11 mouse cellular contexts compared by ENCODE assay signal in genomic region chr6:101271378-101272135, GRCm38 (mm10).
A peak's percentile ranks its signal among the peaks of the same experiment; 100 is the strongest.
DNase-seq lines count a peak whose midpoint lies in the region; ATAC-seq lines count a peak whose summit lies in the region.
"Had no signal": no experiment of that assay in that cellular context is flagged by ENCODE, and none has a peak within 500 bp of the region (broad histone marks: within the 10 kb centered on the region; RNA-seq: fewer than 3 reads in every experiment).

No protein-coding gene starts in this region.

- intact Hi-C loops in heart, postnatal 36 days (cut with DNase I): no loop called here

- peak overlapping the region; percentile 16 for H3K9ac ChIP-seq in heart, embryonic 14.5 days (ENCODE audit: low read length)
- peak overlapping the region; percentile 37; the same call in 1 of the 2 replicates for H3K9ac ChIP-seq in heart, embryonic 16.5 days (ENCODE audit: low read length)
- no peak overlapping the region for H3K9ac ChIP-seq in forebrain, embryonic 11.5 days (ENCODE audit: low read length)

- WGBS in heart, embryonic 14.5 days: 13% methylated on average over 15 of the region's 15 CpGs
- WGBS in heart, embryonic 16.5 days: 15% methylated on average over 15 of the region's 15 CpGs
- 31% methylated on average over 15 of the region's 15 CpGs for WGBS in forebrain, embryonic 11.5 days

- peak overlapping the region; percentile 82 to 86 for H3K27ac ChIP-seq in heart, embryonic 14.5 days (replicated peaks in 1 of 2; ENCODE audit: control insufficient read depth in 1 of 2, insufficient read depth in 1 of 2, low read depth in 2 of 2, low read length in 2 of 2)
- H3K27ac ChIP-seq in heart, embryonic 16.5 days (ENCODE audit: low read length): peak overlapping the region; percentile 91
- no peak overlapping the region for H3K27ac ChIP-seq in forebrain, embryonic 11.5 days (ENCODE audit: low read depth, low read length)

- H3K4me1 ChIP-seq in heart, embryonic 14.5 days (ENCODE audit: control insufficient read depth in 2 of 2, insufficient read depth in 2 of 2, low read length in 2 of 2): peaks cover 43 to 81% of the 10 kb centered on the region in 2 experiments
- peaks cover 62% of the 10 kb centered on the region for H3K4me1 ChIP-seq in heart, embryonic 16.5 days (ENCODE audit: control insufficient read depth, insufficient read depth, low read length)
- peaks cover 16% of the 10 kb centered on the region; the same call in 1 of the 2 replicates for H3K4me1 ChIP-seq in forebrain, embryonic 11.5 days (replicated peaks; ENCODE audit: control insufficient read depth, insufficient read depth, low read length)

- 0 out of 2 replicates have a peak, but pooled peaks cover 5% of the 10 kb centered on the region for H3K36me3 ChIP-seq in heart, embryonic 14.5 days (ENCODE audit: control insufficient read depth, insufficient read depth, low read length)
- peaks cover 4% of the 10 kb centered on the region; the same call in 1 of the 2 replicates for H3K36me3 ChIP-seq in heart, embryonic 16.5 days (ENCODE audit: control insufficient read depth, insufficient read depth)
- no peaks in the 10 kb centered on the region for H3K36me3 ChIP-seq in forebrain, embryonic 11.5 days (ENCODE audit: control insufficient read depth, insufficient read depth, low read length)

- DNase-seq in heart, postnatal 36 days: no peak
- DNase-seq in kidney, postnatal 36 days: peak; percentile 90 to 91
- peak; percentile 36 to 69 for DNase-seq in spleen, postnatal 36 days (ENCODE audit: low spot score in 2 of 2)
- no peak for DNase-seq in left cerebral cortex, adult 11 months (ENCODE audit: low spot score)
- DNase-seq in forebrain, embryonic 11.5 days (ENCODE audit: low spot score): no peak
- no peak for DNase-seq in adrenal gland, postnatal 14 days
- DNase-seq: cerebellum, postnatal 25 days had no signal

- H3K4me3 ChIP-seq in heart, embryonic 14.5 days (ENCODE audit: control insufficient read depth in 1 of 2, insufficient read depth in 1 of 2, low read depth in 1 of 2, low read length in 2 of 2): peak overlapping the region in 1 of 2 experiments; percentile 4; a peak in 1 of 4 replicates
- no peak overlapping the region for H3K4me3 ChIP-seq in heart, embryonic 16.5 days (ENCODE audit: low read length)
- no peak overlapping the region for H3K4me3 ChIP-seq in forebrain, embryonic 11.5 days (ENCODE audit: low read depth, low read length)

- no peaks in the 10 kb centered on the region for H3K27me3 ChIP-seq in heart, embryonic 14.5 days (ENCODE audit: control insufficient read depth, insufficient read depth, low read length)
- H3K27me3 ChIP-seq in heart, embryonic 16.5 days (ENCODE audit: control insufficient read depth, insufficient read depth, low read length): no peaks in the 10 kb centered on the region
- H3K27me3 ChIP-seq in forebrain, embryonic 11.5 days (ENCODE audit: control insufficient read depth, insufficient read depth, low read length): peaks cover 15% of the 10 kb centered on the region

- peak overlapping the region; percentile 48 for H3K4me2 ChIP-seq in heart, embryonic 14.5 days (ENCODE audit: low read length)
- H3K4me2 ChIP-seq in heart, embryonic 16.5 days (ENCODE audit: low read depth, low read length): peak overlapping the region; percentile 48
- no peak overlapping the region for H3K4me2 ChIP-seq in forebrain, embryonic 11.5 days (ENCODE audit: low read depth, low read length, severe bottlenecking)
- H3K4me2 ChIP-seq: midbrain, embryonic 11.5 days had no signal

- peak; percentile 52 for ATAC-seq in heart, embryonic 14.5 days (ENCODE audit: insufficient number of reproducible peaks, insufficient read depth, low FRiP score, low read depth)
- ATAC-seq in heart, embryonic 16.5 days (replicated peaks; ENCODE audit: extremely low read depth, insufficient read depth, low FRiP score): peak; percentile 70
- ATAC-seq in forebrain, embryonic 11.5 days (replicated peaks; ENCODE audit: low FRiP score): no peak
- ATAC-seq: activated CD4-positive, CD25-positive, alpha-beta regulatory T cell, adult 4 months had no signal

- H3K9me3 ChIP-seq in heart, embryonic 14.5 days (ENCODE audit: control insufficient read depth, low read length): no peaks in the 10 kb centered on the region
- no peaks in the 10 kb centered on the region for H3K9me3 ChIP-seq in heart, embryonic 16.5 days (replicated peaks; ENCODE audit: control insufficient read depth, low read length)
- no peaks in the 10 kb centered on the region for H3K9me3 ChIP-seq in forebrain, embryonic 11.5 days (ENCODE audit: control insufficient read depth, low read length)

Comparison
In these comparisons a context has a peak if more than half of its experiments do, and no peak if none do; other contexts are left out.
1. DNase-seq: peak in kidney, postnatal 36 days (2 of 2) and spleen, postnatal 36 days (2 of 2); none in heart, postnatal 36 days (0 of 2), left cerebral cortex, adult 11 months (single experiment), forebrain, embryonic 11.5 days (single experiment) and adrenal gland, postnatal 14 days (single experiment).